Mouse (Mus musculus) myocyte (in vitro differentiated cells): ENCODE measurements around the gene Ccdc106. TPM values are rescaled to one million over a fixed set of nuclear protein-coding genes. Genes with fewer than 3 reads are reported as not detected.
A peak's percentile ranks its signal among the peaks of the same experiment; 100 is the strongest.

ENCODE experiments used
- H3K27me3 ChIP-seq: one replicate; pipeline ENCODE4 v1.6.1; 2011; ENCODE audit not compliant: control insufficient read depth, insufficient read depth, insufficient read length
- H3K36me3 ChIP-seq: one replicate; pipeline ENCODE4 v1.6.1; 2011; ENCODE audit not compliant: control insufficient read depth, insufficient read depth
- H3K4me2 ChIP-seq: one replicate; pipeline ENCODE4 v1.6.1; 2011; ENCODE audit warnings: low read depth, control low read depth
- H3K4me3 ChIP-seq: one replicate; pipeline ENCODE4 v1.5.1; 2011; ENCODE audit warnings: mild to moderate bottlenecking, control low read depth, moderate library complexity
- H3K79me2 ChIP-seq: one replicate; pipeline ENCODE4 v1.6.1; 2011; ENCODE audit not compliant: control insufficient read depth, insufficient read depth
- H3ac ChIP-seq: one replicate; pipeline ENCODE4 v1.6.1; 2011; ENCODE audit not compliant: control insufficient read depth, insufficient read length
- CEBPB ChIP-seq: IDR thresholded peaks from 2 replicates; pipeline ENCODE4 v1.6.1; 2011; ENCODE audit warnings: mild to moderate bottlenecking, moderate library complexity; ENCODE audit not compliant: poor library complexity, insufficient read depth, severe bottlenecking
- E2F4 ChIP-seq: IDR thresholded peaks from one replicate; pipeline ENCODE4 v1.6.1; 2011; ENCODE audit warnings: mild to moderate bottlenecking, control low read depth, moderate library complexity; ENCODE audit not compliant: insufficient read depth
- MAX ChIP-seq: IDR thresholded peaks from one replicate; pipeline ENCODE4 v1.6.1; 2011; ENCODE audit warnings: low read depth, mild to moderate bottlenecking, control low read depth
- MYOD1 ChIP-seq, 3 experiments: IDR thresholded peaks; one replicate each; pipeline ENCODE4 v1.6.1; 2011; ENCODE audit warnings: control low read depth in 2 of 3, low read depth in 2 of 3, mild to moderate bottlenecking in 2 of 3, moderate library complexity in 1 of 3; ENCODE audit not compliant: insufficient read length in 2 of 3, control insufficient read depth in 1 of 3
- MYOG ChIP-seq, 3 experiments: IDR thresholded peaks; one replicate each; pipeline ENCODE4 v1.6.1; 2011; ENCODE audit warnings: control low read depth in 2 of 3, low read depth in 2 of 3, mild to moderate bottlenecking in 2 of 3; ENCODE audit not compliant: insufficient read length in 2 of 3, control insufficient read depth in 1 of 3, insufficient read depth in 1 of 3
- POLR2A ChIP-seq: IDR thresholded peaks from one replicate; pipeline ENCODE4 v1.6.1; 2011; ENCODE audit warnings: low read depth, mild to moderate bottlenecking, control low read depth, moderate library complexity; ENCODE audit not compliant: insufficient read length
- POLR2AphosphoS2 ChIP-seq: IDR thresholded peaks from one replicate; pipeline ENCODE4 v1.6.1; 2011; ENCODE audit warnings: low read depth, control low read depth; ENCODE audit not compliant: insufficient read length
- REST ChIP-seq: IDR thresholded peaks from one replicate; pipeline ENCODE4 v1.6.1; 2011; ENCODE audit warnings: mild to moderate bottlenecking, control low read depth, moderate library complexity; ENCODE audit not compliant: insufficient read depth, insufficient read length
- SRF ChIP-seq: IDR thresholded peaks from one replicate; pipeline ENCODE4 v1.6.1; 2011; ENCODE audit warnings: low read depth; ENCODE audit not compliant: control insufficient read depth, insufficient read length
- TCF12 ChIP-seq: IDR thresholded peaks from one replicate; pipeline ENCODE4 v1.6.1; 2011; ENCODE audit warnings: mild to moderate bottlenecking, control low read depth; ENCODE audit not compliant: poor library complexity, insufficient read depth, severe bottlenecking
- TCF3 ChIP-seq: IDR thresholded peaks from one replicate; pipeline ENCODE4 v1.6.1; 2011; ENCODE audit warnings: low read depth, control low read depth; ENCODE audit not compliant: insufficient read length
- USF1 ChIP-seq: IDR thresholded peaks from one replicate; pipeline ENCODE4 v1.6.1; 2011; ENCODE audit warnings: low read depth, mild to moderate bottlenecking, control low read depth, moderate library complexity
- polyA plus RNA-seq: library from polyadenylated mRNA; unstranded; fragments of >200 nt; fragmentation: generic; extraction: Trizol; gene quantifications from one replicate; pipeline ENCODE4 v1.2.1, GENCODE M21; 2012; ENCODE audit warnings: missing spikeins

The Ccdc106 gene
- polyA plus RNA-seq, 1 experiment = 0.19 TPM

DNA sequence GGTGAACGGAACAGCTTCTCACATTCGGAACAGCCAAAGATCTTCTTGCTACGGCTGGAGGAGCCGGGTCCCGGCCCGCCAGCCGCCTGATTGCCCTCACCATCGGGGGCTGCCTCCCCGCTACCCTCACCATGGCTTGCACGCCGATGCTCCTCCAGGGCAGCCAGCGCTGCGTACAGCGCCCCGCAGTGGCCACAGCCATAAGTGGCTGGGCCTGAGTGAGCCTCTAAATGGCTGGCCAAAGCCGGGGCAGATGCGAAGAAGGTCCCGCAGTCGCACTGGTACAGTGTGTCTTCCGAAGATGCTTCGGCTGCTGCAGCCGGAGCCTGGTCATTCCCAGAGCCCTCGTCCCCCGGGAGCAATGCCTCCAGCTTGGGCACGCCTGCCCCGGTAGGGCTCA is 12.1 kb upstream of the Ccdc106 start:
- no peak for TF ChIP-seq TCF12
- no peak for TF ChIP-seq MYOD1 (IDR thresholded peaks at IDR 0.05; ENCODE audit: control insufficient read depth in 1 of 3, insufficient read length in 2 of 3, low read depth in 2 of 3)
- TF ChIP-seq MYOG (IDR thresholded peaks at IDR 0.05; ENCODE audit: control insufficient read depth in 1 of 3, insufficient read depth in 1 of 3, insufficient read length in 2 of 3, low read depth in 2 of 3) = no peak
- TF ChIP-seq POLR2AphosphoS2 = no peak
- TF ChIP-seq CEBPB = no peak
- Histone ChIP-seq H3K36me3 (peaks cover 13% of the 10 kb centered on the region), H3K79me2 (peaks cover 4% of the 10 kb centered on the region), H3K27me3 (no peaks in the 10 kb centered on the region), H3K4me3 (no peak overlapping the region), H3K4me2 (no peak overlapping the region), H3ac (no peak overlapping the region)

DNA sequence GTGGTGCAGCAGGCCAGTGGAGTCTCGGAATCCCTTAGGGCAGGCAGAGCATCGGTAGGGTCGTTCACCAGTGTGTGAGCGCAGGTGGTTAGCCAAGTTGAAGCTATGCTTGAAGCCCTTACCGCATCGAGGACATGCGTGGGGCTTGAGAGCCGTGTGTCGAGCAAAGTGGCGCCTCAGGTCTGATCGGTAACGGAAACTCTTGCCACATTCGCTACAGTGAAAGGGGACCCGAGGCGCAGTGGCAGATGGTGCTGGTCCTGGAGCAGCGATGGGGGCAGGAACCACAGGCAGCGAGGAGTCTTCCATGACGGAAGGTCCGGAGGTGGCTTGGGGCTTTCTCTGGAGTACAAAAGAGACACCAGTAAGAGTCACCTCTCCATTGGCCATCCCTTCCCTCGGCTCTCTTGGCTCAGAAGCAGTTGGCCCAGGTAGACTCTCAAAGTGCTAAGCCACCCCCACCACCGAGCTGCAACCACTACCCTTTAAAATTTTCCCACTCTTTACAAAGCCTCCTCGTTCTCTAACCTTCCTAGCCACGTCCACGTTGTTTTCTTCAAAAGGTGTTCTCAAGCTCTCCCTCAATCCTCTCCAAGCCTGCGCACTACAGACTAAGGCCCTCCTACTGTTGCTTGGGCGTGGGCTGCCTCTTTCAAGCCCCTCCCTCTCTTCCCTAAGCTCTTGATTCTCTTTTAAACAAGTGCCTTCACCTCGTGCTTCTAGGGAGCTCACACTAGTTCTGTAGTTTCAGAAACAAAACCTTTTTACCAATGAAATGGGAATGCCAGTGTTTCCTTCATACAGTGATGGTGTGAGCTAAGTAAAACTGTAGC is 7.5 kb upstream of the Ccdc106 start:
- Histone ChIP-seq H3K4me3 (peak overlapping the region; percentile 74), H3K27me3 (no peaks in the 10 kb centered on the region), H3K4me2 (no peak overlapping the region), H3K79me2 (peaks cover 18% of the 10 kb centered on the region), H3K36me3 (peaks cover 6% of the 10 kb centered on the region), H3ac (no peak overlapping the region)
- TF ChIP-seq MYOD1 (IDR thresholded peaks at IDR 0.05; ENCODE audit: control insufficient read depth in 1 of 3, insufficient read length in 2 of 3, low read depth in 2 of 3) (no peak), MYOG (IDR thresholded peaks at IDR 0.05; ENCODE audit: control insufficient read depth in 1 of 3, insufficient read depth in 1 of 3, insufficient read length in 2 of 3, low read depth in 2 of 3) (no peak), USF1 (no peak), POLR2A (no peak), E2F4 (no peak), POLR2AphosphoS2 (no peak)

DNA sequence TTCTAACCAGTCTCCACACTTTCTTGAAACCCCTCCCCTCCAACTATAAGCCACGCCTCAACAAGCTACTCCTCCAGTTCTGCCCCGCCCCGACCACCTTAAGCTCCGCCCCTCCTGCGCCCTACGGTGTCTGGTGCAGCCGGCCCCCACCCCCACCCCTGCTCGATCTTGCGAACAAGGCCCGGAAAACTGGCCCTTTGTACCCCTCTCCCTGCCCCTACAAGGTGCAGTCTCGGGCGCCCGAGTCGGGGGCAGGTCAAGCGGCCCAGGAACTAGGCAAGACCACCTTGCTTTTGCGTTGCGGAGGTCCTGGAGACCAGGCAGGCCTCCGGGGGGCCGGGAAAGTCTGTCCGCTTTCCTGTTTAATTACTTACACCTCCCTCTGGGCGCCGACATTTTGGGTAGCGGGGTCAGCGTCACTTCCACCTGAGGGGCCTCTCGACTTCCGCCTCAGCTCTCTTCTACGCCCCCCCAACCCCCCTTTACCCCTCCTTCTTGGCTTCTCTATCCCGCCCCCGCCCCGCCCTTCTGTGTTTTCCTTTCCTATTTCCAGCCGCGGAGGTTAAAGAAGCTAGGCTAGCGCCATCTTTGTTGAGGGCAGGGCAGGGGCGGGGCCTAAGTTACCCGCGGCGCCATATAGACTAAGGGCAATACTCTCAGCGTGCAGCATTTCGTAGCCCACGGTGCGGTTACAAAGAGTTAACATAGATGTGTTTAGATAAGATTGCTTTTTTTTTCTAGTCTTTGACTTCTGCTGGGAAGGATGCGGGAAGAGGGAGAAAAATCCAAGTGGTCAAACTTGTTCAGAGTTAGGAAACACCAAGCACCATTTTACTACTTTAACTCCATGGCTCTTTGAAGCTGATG is 5.9 kb upstream of the Ccdc106 start, which contains the start of the genes Zfp524 and Fiz1:
TSS of gene Zfp524 (plus strand) at position 165 of the 867 bp plus-strand sequence.
TSS of gene Fiz1 (minus strand) at position 447 of the 867 bp plus-strand sequence.
- H3ac ChIP-seq = peak within 1 kb of the TSS; percentile 66
- no peaks in the 10 kb centered on the region for H3K27me3 ChIP-seq
- H3K4me3 ChIP-seq = peak within 1 kb of the TSS; percentile 74
- H3K79me2 ChIP-seq = peaks cover 22% of the 10 kb centered on the region
- peak within 1 kb of the TSS; percentile 95 for H3K4me2 ChIP-seq
- no peak for TF ChIP-seq MYOG (IDR thresholded peaks at IDR 0.05; ENCODE audit: control insufficient read depth in 1 of 3, insufficient read depth in 1 of 3, insufficient read length in 2 of 3, low read depth in 2 of 3)
- TF ChIP-seq POLR2AphosphoS2 = peak; percentile 4
- no peak for TF ChIP-seq MYOD1 (IDR thresholded peaks at IDR 0.05; ENCODE audit: control insufficient read depth in 1 of 3, insufficient read length in 2 of 3, low read depth in 2 of 3)
- no peak for TF ChIP-seq SRF
- no peak for TF ChIP-seq USF1
- peaks cover 6% of the 10 kb centered on the region for H3K36me3 ChIP-seq

DNA sequence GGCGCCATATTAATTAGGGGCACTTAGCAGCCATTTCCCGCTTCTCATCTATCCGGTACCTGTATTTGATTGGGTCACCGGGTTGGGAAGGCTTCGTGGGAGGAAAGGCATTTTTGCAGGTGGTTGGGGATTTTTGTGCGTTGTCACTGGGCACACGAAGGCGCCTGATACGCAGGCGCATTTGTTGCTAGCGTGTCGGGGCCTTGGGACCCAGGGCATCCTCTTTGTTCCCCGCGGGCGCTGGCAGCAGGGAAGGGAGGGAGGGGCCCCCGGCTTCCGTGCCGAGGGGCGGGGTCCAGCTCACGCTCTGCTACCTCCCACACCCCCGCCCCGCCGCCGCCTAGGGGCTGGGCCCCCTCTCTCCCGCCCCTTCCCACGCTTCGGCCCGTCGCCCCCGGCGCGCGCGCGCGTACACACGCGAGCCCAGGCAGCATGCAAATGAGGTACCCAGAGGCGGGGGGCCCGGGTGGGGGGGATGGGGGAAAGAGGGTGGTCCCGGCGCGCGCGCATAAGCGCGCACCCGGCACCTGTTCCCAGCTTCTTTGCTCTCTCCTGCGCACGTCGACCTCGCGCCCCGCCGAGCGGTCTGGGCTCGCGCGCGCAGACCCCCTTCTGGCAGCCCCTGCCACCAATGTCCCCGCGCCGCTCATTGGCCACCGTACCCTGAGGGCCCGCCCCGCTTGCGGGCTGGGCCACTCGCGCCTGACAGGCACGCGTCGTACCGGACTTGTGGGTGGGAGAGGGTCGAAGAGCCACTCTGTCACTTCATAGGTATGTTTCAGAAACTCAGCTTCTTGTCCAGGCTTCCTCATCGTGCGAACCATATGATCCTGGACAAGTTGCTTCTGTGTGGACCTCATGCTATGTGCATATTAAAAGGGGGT is 5.0 kb upstream of the Ccdc106 start, which contains the start of gene Gm44973:
TSS of gene Gm44973 (plus strand) at position 379 of the 884 bp plus-strand sequence.
- Histone ChIP-seq H3ac (peak within 1 kb of the TSS; percentile 66), H3K4me3 (peak within 1 kb of the TSS; percentile 74), H3K4me2 (peak within 1 kb of the TSS; percentile 95), H3K79me2 (peaks cover 22% of the 10 kb centered on the region), H3K27me3 (no peaks in the 10 kb centered on the region), H3K36me3 (peaks cover 6% of the 10 kb centered on the region)
- no peak for TF ChIP-seq TCF12
- TF ChIP-seq POLR2A = peak; percentile 38
- peak in 1 of 3 experiments; percentile 15 for TF ChIP-seq MYOG (IDR thresholded peaks at IDR 0.05; ENCODE audit: control insufficient read depth in 1 of 3, insufficient read depth in 1 of 3, insufficient read length in 2 of 3, low read depth in 2 of 3)
- peak in 1 of 3 experiments; percentile 3 for TF ChIP-seq MYOD1 (IDR thresholded peaks at IDR 0.05; ENCODE audit: control insufficient read depth in 1 of 3, insufficient read length in 2 of 3, low read depth in 2 of 3)

DNA sequence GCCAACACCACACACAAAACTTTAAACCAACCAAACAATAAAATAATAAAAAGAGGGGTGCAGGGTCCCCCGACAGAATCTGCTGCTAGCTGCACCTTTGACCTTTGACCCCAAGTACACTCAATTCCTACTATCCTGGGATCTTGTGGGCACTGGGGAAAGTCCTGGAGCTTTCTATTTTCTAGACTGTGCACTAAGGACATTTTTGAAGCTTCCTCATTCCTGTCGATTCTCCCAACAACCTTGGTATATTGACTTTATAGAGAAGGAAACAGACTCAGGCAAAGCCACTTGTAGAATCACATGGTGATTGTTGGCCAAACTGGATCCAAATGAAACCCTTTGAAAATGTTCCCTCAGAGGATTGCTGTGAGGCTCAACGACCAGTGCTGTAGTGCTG is 4.3 kb upstream of the Ccdc106 start:
- H3K27me3 ChIP-seq = no peaks in the 10 kb centered on the region
- H3K79me2 ChIP-seq = peaks cover 28% of the 10 kb centered on the region
- H3K36me3 ChIP-seq = peaks cover 6% of the 10 kb centered on the region
- TF ChIP-seq TCF3 (no peak), MYOD1 (IDR thresholded peaks at IDR 0.05; ENCODE audit: control insufficient read depth in 1 of 3, insufficient read length in 2 of 3, low read depth in 2 of 3) (no peak), POLR2A (no peak), SRF (no peak), E2F4 (no peak), CEBPB (no peak), TCF12 (no peak), POLR2AphosphoS2 (no peak), MYOG (IDR thresholded peaks at IDR 0.05; ENCODE audit: control insufficient read depth in 1 of 3, insufficient read depth in 1 of 3, insufficient read length in 2 of 3, low read depth in 2 of 3) (no peak), MAX (no peak), REST (no peak), USF1 (no peak)
- H3ac ChIP-seq = peak overlapping the region; percentile 66
- H3K4me3 ChIP-seq = peak overlapping the region; percentile 74
- peak overlapping the region; percentile 95 for H3K4me2 ChIP-seq
